Mouse (Mus musculus): ENCODE results near the gene Guk1. TPM values are rescaled to one million over a fixed set of nuclear protein-coding genes. Genes with fewer than 3 reads are reported as not detected.

The Guk1 gene
- polyA plus RNA-seq, 1 experiment from 2014 or later, result 136 TPM

DNA sequence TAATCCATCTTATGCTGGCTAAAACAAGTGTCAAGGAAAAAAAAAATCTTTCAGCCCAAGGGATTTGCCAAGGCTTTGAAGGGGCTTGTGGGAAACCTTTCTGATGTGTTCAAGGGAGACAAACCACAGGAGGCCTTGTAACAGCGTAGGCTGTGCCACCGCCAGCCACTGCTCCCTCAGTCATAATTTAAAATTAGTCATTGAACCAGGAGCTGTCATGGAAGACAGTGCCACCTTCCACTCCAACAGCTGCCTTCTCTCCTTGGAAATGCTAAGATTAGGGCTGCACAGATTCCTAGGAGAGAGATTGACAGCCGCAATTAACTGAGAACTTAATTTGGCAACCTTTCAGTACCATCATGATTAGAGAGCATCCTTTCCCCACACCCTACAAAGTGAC, 42.7 kb downstream of the Guk1 start:
- Histone ChIP-seq H3K27me3 (ENCODE audit: control insufficient read depth, insufficient read depth, low read length) (no peaks in the 10 kb centered on the region), H3K9ac (ENCODE audit: low read length) (no peak overlapping the region), H3K4me2 (ENCODE audit: low read length) (no peak overlapping the region), H3K27ac (replicated peaks in 1 of 2; ENCODE audit: control insufficient read depth in 1 of 2, insufficient read depth in 1 of 2, low read depth in 2 of 2, low read length in 2 of 2) (no peak overlapping the region), H3K36me3 (ENCODE audit: control insufficient read depth, insufficient read depth, low read length) (no peaks in the 10 kb centered on the region), H3K9me3 (ENCODE audit: control insufficient read depth, low read length) (no peaks in the 10 kb centered on the region), H3K4me3 (ENCODE audit: control insufficient read depth in 1 of 2, insufficient read depth in 1 of 2, low read depth in 1 of 2, low read length in 2 of 2) (no peak overlapping the region), H3K4me1 (ENCODE audit: control insufficient read depth in 2 of 2, insufficient read depth in 2 of 2, low read length in 2 of 2) (peaks cover 4 to 6% of the 10 kb centered on the region in 2 experiments)
- no peak for ATAC-seq (ENCODE audit: insufficient number of reproducible peaks, insufficient read depth, low FRiP score, low read depth)
- 59% methylated on average over 3 of the region's 3 CpGs for WGBS

DNA sequence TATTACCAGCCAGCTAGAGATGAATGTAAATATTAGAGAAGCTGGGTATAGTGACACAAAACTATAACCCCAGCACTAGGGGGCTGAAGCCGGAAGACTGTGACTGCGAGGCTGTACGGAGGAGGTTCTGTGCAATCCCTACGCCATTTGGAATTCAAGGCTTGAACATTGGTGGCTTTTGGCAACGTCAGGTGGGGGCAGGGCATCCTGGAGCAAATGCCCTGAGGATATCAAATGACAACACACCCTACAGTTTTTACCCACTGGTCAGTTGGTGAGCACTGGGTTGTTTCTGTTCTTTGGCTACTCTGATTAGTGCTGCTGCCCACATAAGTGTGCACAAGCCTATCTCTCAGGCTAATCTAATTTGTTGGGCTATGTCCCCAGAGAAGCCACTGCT, 49.0 kb downstream of the Guk1 start:
- 85% methylated on average over 5 of the region's 5 CpGs for WGBS
- H3K9me3 ChIP-seq (ENCODE audit: control insufficient read depth, low read length), result no peaks in the 10 kb centered on the region
- no peak overlapping the region for H3K27ac ChIP-seq (replicated peaks in 1 of 2; ENCODE audit: control insufficient read depth in 1 of 2, insufficient read depth in 1 of 2, low read depth in 2 of 2, low read length in 2 of 2)
- H3K9ac ChIP-seq (ENCODE audit: low read length), result no peak overlapping the region
- H3K36me3 ChIP-seq (ENCODE audit: control insufficient read depth, insufficient read depth, low read length), result no peaks in the 10 kb centered on the region
- H3K4me1 ChIP-seq (ENCODE audit: control insufficient read depth in 2 of 2, insufficient read depth in 2 of 2, low read length in 2 of 2), result peaks cover 10 to 14% of the 10 kb centered on the region in 2 experiments
- no peak overlapping the region for H3K4me2 ChIP-seq (ENCODE audit: low read length)
- no peak for ATAC-seq (ENCODE audit: insufficient number of reproducible peaks, insufficient read depth, low FRiP score, low read depth)
- no peak overlapping the region for H3K4me3 ChIP-seq (ENCODE audit: control insufficient read depth in 1 of 2, insufficient read depth in 1 of 2, low read depth in 1 of 2, low read length in 2 of 2)
- no peaks in the 10 kb centered on the region for H3K27me3 ChIP-seq (ENCODE audit: control insufficient read depth, insufficient read depth, low read length)

DNA sequence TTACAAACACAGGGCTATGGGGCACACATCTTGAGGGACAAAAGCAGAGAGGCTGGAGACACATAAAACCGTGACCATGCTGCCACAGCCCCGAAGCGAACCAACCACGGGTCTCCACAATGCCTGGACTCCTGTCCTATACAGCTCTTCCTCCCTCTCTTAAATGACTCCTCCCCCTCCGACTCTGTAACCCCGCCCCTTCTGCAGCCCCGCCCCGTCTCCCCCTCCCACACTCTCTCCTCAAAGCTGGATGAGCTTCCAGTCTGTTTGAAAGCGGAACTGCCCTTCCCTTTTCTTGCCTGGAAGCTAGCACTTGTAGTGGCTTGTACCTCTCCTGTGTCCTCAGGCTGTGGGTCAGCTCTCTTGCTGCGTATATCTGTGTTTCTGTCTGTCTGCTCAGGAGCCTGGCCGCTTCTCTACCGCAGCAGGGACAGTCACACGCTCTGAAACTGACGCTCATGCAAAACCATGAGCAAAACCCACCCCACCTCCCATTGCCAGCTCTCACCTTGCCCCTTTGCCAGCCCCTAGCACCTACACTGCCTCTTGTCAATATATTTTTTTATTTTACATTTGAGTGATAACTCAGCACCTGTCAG, 50.1 kb downstream of the Guk1 start:
- Histone ChIP-seq H3K9me3 (ENCODE audit: control insufficient read depth, low read length) (no peaks in the 10 kb centered on the region), H3K4me2 (ENCODE audit: low read length) (peak overlapping the region; percentile 47), H3K4me3 (ENCODE audit: control insufficient read depth in 1 of 2, insufficient read depth in 1 of 2, low read depth in 1 of 2, low read length in 2 of 2) (peak overlapping the region; percentile 3 to 15; a peak in 1 of 4 replicates), H3K27me3 (ENCODE audit: control insufficient read depth, insufficient read depth, low read length) (peaks cover 4% of the 10 kb centered on the region), H3K36me3 (ENCODE audit: control insufficient read depth, insufficient read depth, low read length) (no peaks in the 10 kb centered on the region), H3K9ac (ENCODE audit: low read length) (peak overlapping the region; percentile 51; the same call in 1 of the 2 replicates), H3K4me1 (ENCODE audit: control insufficient read depth in 2 of 2, insufficient read depth in 2 of 2, low read length in 2 of 2) (peaks cover 21 to 23% of the 10 kb centered on the region in 2 experiments), H3K27ac (replicated peaks in 1 of 2; ENCODE audit: control insufficient read depth in 1 of 2, insufficient read depth in 1 of 2, low read depth in 2 of 2, low read length in 2 of 2) (peak overlapping the region; percentile 15 to 32; a peak in 2 of 4 replicates)
- ATAC-seq (ENCODE audit: insufficient number of reproducible peaks, insufficient read depth, low FRiP score, low read depth), result no peak
- 6% methylated on average over 14 of the region's 14 CpGs for WGBS

DNA sequence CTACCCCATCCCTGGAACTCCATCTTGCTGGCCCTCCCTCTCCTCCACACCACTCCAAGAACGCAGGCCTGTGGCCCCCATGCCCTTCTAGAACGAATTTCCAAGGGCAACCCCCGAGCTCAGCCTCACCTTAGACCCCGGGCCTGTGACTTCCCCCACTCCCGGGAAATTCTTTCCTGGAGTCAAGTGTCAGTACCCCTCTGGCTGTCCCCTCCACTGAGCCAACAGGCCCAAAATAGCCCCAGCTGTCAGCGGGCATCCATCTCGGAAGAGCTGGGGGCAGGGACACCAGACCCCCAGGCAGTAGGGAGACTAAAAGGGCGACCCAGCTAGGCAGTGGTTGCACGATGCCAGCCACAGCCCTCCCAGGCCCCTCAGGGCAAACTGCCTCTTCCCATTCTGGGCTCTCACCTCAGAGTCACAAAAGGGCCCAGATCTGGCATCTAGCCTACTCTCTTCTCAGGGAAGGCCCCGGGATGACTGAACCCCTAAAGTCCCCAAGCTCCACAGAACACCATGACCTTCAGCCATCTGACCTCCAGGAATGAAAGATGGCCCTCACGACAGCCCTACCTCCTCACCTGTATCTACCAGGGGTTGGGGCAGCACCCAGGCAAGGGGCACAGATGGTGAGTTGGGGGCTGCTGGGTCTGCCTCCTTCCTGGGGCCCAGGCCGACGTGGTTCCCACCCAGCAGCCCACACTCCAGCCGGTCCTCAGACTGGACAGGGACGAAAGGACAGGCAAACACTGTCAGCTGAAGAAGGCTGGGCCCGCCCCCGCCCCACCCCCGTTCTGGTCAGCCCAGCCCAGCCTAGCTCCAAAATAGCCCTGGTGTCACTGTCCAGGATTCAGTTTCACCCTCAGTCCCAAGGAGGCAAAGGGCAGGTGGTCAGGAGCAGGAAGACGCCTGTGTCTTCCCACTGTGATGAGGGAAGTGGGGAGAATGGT, 53.2 kb downstream of the Guk1 start:
- H3K9me3 ChIP-seq (ENCODE audit: control insufficient read depth, low read length), result no peaks in the 10 kb centered on the region
- peaks cover 16% of the 10 kb centered on the region for H3K36me3 ChIP-seq (ENCODE audit: control insufficient read depth, insufficient read depth, low read length)
- 26% methylated on average over 19 of the region's 19 CpGs for WGBS
- peak overlapping the region; percentile 75 for H3K4me2 ChIP-seq (ENCODE audit: low read length)
- peak overlapping the region; percentile 96 to 98 for H3K27ac ChIP-seq (replicated peaks in 1 of 2; ENCODE audit: control insufficient read depth in 1 of 2, insufficient read depth in 1 of 2, low read depth in 2 of 2, low read length in 2 of 2)
- peak overlapping the region; percentile 46 to 47 for H3K4me3 ChIP-seq (ENCODE audit: control insufficient read depth in 1 of 2, insufficient read depth in 1 of 2, low read depth in 1 of 2, low read length in 2 of 2)
- H3K9ac ChIP-seq (ENCODE audit: low read length), result peak overlapping the region; percentile 84
- ATAC-seq (ENCODE audit: insufficient number of reproducible peaks, insufficient read depth, low FRiP score, low read depth), result peak; percentile 68
- H3K27me3 ChIP-seq (ENCODE audit: control insufficient read depth, insufficient read depth, low read length), result peaks cover 31% of the 10 kb centered on the region
- peaks cover 45 to 49% of the 10 kb centered on the region in 2 experiments for H3K4me1 ChIP-seq (ENCODE audit: control insufficient read depth in 2 of 2, insufficient read depth in 2 of 2, low read length in 2 of 2)

DNA sequence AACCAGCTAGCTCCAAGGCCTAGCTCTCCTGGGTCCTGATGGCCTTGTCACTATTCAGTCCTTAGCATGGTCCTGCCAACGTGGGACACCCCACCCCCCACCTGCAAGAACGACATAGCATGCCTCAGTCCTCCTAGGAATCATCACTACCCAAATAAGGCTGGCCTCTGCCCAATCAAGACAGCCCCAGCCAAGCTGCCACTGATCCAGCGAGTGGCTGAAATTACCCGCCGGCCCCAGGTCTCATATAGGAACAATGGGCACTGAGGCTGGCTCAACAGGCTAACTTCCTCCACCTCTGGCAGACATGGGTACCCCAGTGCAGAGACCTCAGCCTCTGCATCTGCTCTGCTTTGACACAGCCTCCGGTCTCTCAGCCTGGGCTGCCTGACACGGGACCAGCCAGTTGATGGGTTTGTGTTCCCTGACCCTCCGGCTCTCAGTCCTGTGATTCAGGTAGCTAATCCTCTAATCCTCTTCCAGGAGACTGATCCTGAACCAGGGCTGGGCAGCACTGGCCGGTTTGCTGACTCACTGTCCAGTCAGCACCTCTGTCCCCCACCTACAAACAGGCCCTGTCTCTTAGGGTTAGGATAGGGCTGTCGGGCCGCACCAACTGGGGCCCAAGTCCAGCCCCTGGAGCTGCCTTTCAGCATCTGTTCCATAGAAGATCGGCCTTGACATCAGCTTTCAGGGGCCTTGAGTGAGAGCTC, 54.9 kb downstream of the Guk1 start:
- H3K4me2 ChIP-seq (ENCODE audit: low read length), result peak overlapping the region; percentile 75

DNA sequence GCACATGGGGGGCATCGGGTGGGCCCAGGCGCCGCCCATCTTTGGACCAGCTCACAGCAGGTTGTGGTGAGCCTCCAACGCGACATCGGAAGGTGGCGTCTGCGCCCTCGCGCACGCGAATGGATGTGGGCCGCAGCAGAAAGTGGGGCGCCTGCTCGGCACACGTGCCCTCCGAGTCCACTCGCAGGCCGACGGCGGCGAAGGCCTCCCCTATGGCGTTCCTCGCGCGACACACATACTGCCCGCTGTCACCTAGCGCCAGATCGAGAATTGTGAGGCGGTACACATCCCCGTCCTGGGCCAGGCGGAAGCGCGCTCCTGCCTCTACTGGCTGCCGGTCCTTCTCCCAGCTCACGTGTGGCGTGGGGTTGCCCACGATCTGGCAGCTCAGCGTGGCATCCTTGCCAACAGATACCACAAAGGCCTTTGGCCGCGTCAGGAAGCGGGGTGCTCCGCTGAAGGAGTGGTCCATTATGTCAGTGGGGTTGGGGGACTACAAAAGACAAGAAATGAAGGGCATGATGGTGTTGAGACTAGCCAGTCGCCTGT, 56.0 kb downstream of the Guk1 start, which contains the start of gene Obscn:
Obscn (minus strand) TSS at position 499 of the 549 bp plus-strand sequence.
- no peak for ATAC-seq (ENCODE audit: insufficient number of reproducible peaks, insufficient read depth, low FRiP score, low read depth)
- Histone ChIP-seq H3K27ac (replicated peaks in 1 of 2; ENCODE audit: control insufficient read depth in 1 of 2, insufficient read depth in 1 of 2, low read depth in 2 of 2, low read length in 2 of 2) (peak within 1 kb of the TSS in 1 of 2 experiments; percentile 98; a peak in 3 of 4 replicates), H3K4me1 (ENCODE audit: control insufficient read depth in 2 of 2, insufficient read depth in 2 of 2, low read length in 2 of 2) (peaks cover 45 to 49% of the 10 kb centered on the region in 2 experiments), H3K9me3 (ENCODE audit: control insufficient read depth, low read length) (no peaks in the 10 kb centered on the region), H3K36me3 (ENCODE audit: control insufficient read depth, insufficient read depth, low read length) (peaks cover 43% of the 10 kb centered on the region), H3K4me3 (ENCODE audit: control insufficient read depth in 1 of 2, insufficient read depth in 1 of 2, low read depth in 1 of 2, low read length in 2 of 2) (peak within 1 kb of the TSS; percentile 46 to 47), H3K4me2 (ENCODE audit: low read length) (peak within 1 kb of the TSS; percentile 75), H3K27me3 (ENCODE audit: control insufficient read depth, insufficient read depth, low read length) (peaks cover 37% of the 10 kb centered on the region), H3K9ac (ENCODE audit: low read length) (peak within 1 kb of the TSS; percentile 84)
- WGBS, result 36% methylated on average over 44 of the region's 44 CpGs

More for the DNA sequence above, 54.9 kb downstream of the Guk1 start:
- H3K9ac ChIP-seq (ENCODE audit: low read length), result peak overlapping the region; percentile 84
- WGBS, result 44% methylated on average over 12 of the region's 12 CpGs
- H3K9me3 ChIP-seq (ENCODE audit: control insufficient read depth, low read length), result no peaks in the 10 kb centered on the region
- no peak for ATAC-seq (ENCODE audit: insufficient number of reproducible peaks, insufficient read depth, low FRiP score, low read depth)
- H3K4me1 ChIP-seq (ENCODE audit: control insufficient read depth in 2 of 2, insufficient read depth in 2 of 2, low read length in 2 of 2), result peaks cover 45 to 49% of the 10 kb centered on the region in 2 experiments
- H3K27me3 ChIP-seq (ENCODE audit: control insufficient read depth, insufficient read depth, low read length), result peaks cover 37% of the 10 kb centered on the region
- H3K27ac ChIP-seq (replicated peaks in 1 of 2; ENCODE audit: control insufficient read depth in 1 of 2, insufficient read depth in 1 of 2, low read depth in 2 of 2, low read length in 2 of 2), result peak overlapping the region; percentile 96 to 98
- peak overlapping the region; percentile 46 to 47 for H3K4me3 ChIP-seq (ENCODE audit: control insufficient read depth in 1 of 2, insufficient read depth in 1 of 2, low read depth in 1 of 2, low read length in 2 of 2)
- peaks cover 33% of the 10 kb centered on the region for H3K36me3 ChIP-seq (ENCODE audit: control insufficient read depth, insufficient read depth, low read length)

All from heart, embryonic 14.5 days (tissue).